Mouse (Mus musculus) c-Kit-positive CD71-positive TER-119-positive erythroid progenitor cells, embryonic 14.5 days (primary cell): ENCODE results near the gene Mrpl3.
A peak's percentile ranks its signal among the peaks of the same experiment; 100 is the strongest.
"Not testable (repeated sequence)": the region's sequence is repeated elsewhere in the genome, so short reads cannot be mapped to it uniquely, and the experiment has no call there.

ENCODE experiments used
- DNase-seq: peaks from one replicate; pipeline ENCODE4 v3.0.0-alpha.2; 2013; ENCODE audit warnings: low spot score

Mrpl3 gene

DNA sequence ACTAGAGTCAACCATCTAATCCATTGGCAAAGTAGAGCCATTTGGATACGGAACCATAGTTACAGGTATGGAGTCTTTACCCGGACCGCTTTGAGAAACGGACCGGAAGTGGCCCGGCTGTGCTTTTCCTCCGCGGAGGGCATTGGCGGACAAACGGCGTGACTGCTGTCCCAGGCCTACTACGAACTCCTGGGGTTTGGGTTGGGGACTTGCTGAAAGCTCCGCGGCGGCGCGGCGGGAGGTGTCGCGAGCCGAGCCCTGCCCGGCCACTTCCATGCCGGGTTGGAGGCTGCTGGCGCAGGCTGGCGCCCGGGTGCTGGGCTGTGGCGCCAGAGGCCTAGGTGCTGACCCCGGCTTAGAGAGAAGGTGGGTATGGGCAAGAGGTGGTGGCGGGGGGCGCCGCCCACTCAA is at the start of gene Mrpl3:
Mrpl3 (plus strand) TSS at position 93 of the 411 bp plus-strand sequence.
- DNase-seq, result peak; percentile 78

DNA sequence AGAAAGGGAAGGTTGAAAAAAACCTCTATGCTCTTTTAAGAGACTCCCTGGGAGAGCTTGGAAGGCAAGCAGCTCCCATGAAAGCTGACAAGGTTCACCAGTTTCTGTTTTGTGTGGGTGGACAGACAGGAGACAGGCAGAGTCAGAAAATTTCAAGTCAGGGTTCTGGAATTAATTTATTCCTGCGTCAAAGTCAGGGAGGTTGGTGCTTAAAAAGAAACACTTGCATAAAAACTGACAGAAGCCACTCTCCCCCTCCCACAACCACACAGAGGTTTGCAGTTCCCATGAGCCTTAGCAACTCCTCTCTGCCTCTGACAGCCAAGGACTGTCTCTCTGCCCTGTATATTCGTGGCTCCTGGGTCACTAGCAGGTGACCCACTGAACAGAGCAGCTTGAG is 42.3 kb upstream of the Mrpl3 start:
- no peak for DNase-seq

DNA sequence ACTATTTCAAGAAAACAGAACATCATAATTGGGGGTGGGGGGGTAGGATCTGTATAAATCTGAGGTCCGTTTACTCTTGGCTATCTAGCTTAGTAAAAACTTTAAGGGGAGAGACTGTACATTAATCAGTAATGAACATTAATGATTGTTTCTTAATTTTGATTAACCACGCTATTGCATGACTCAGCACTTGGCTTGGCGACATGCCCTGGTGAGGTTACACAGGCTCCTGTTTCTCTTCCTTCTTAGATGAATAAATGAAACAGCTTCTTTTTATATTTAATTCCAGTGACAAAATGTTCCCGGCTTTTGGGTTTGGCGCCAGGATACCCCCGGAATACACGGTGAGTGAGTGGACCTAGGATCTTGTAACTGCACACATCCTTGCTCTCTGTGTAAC is 34.9 kb upstream of the Mrpl3 start:
- DNase-seq, result no peak

DNA sequence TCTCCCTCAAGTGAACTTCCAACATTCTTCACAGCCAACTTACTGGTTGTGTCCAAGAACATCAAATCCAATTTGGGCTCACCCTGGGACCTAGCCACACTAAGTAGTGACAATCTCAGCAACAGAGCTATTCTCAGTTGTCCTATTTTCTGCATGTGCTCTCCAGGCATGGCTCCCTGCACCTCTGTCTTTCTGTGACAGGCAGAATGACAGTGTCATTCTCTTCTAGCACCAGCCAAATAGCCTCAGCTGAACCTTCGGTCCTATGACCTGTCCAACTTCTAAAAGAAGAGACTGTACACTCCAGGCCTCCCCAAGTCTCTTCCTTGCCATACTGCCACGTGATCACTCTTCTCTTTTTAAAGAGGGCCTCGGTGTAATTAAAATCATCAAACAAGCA is 24.7 kb upstream of the Mrpl3 start:
- DNase-seq, result no peak

DNA sequence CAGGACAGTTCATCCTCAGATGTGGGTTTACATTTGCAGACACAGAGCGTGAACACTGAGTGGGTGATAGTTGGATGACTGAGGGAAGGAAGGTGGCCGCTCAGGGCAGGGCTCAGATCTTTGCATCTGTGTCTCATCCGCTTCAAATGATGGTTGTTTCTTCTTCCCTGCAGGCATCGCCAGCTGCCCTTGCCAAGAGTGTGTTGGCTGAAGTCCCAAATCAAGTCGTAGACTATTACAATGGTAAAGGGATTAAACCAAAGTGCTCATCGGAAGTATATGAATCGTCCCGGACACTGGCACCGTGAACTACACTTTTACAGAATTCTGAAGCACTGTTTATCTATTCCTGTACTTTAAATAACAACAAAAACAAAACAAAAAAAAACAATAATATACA is 20.5 kb upstream of the Mrpl3 start:
- DNase-seq, result no peak

DNA sequence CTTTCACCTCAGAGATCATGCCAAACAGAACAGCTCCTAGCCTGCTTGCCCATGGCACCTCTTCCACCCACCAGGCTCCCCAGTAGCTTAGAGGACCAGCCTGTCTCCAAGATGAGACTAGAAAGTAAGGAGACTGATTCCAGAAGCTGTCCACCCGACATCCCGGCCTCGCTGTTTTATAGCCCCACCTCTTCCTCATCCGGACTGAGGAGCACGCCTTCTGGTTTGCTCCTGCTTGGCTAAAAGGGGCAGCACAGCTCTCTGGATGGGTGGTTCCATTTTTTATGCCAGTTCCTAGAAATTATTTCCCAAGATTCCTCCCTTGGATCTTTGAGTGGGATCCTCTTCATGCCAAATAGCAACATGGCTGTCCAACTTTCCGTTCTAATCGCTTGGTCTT is 19.4 kb upstream of the Mrpl3 start:
- DNase-seq, result no peak

DNA sequence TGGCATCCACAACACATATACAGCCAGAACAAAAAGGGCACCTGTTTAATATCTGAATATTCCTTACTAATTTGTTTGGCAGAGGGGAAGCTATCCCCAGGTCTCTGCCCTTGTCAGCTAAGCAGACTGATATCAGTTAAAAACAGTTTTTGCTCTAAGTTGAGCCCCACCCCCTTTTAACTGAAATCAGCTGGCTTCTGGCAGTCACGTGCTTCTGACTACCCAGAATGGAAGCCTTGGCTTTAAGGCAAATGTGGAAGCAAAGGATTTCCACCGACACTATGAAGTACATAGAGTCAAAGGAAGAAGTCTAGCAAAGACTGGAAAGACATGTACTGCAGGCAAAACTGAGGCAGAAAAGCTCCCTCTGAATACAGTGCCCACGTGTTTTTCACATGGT is 15.2 kb upstream of the Mrpl3 start:
- no peak for DNase-seq

DNA sequence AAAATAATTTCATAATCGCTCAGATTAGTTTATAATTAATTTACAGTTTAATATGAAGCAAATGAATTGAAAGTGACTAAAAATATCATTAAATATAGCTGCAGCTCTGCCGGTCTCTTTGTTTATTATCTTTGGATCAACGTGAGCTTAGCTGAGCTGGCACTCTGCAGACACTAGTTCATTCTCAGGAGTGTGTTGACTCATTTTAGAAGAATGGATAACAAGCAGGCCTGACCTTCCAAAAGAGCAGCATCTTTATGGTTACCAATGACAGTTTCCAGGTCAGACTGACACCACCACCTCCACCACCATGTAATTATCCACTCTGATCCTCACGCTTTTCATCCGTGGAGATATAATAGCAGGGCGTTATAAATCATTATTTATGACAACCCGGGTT is 7.0 kb upstream of the Mrpl3 start:
- DNase-seq, result no peak

DNA sequence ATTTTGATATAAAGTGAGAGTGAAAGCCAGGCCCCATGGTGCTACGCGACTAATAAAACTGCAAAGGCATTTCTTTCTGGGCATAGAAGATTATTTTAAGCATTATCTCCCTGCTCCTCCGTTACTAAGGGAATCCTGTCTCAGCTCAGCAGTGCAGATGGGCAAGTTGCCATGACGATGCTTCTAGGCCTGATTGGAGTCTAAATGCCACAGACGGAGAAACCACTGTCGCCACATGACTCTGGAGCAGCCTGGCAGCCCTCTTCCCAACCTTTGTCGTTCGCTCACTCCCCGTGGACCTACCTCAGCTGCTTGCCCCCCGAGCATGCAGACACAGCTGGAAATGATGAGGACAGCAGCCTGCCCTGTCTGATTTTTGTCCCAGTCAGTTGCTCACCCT is 4.7 kb upstream of the Mrpl3 start:
- no peak for DNase-seq

DNA sequence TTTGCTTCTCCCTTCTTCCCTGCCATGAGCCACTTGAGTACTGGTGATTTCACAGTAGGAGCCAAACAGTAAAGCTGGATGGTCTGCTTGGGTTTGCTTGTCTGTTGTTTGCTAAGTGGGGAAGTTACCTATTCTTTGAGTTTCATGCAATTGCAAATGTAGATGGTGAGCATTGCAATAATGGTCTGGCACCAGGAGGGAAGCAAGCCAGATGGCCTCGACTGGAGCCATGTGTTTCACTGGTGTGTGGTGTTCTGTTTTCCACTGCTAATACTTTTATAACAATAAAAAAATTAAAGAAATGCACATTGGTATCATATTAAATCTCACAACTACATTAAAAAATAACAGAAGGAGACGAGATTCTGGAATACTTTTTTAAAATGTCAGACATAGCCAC is 3.4 kb upstream of the Mrpl3 start:
- no peak for DNase-seq

DNA sequence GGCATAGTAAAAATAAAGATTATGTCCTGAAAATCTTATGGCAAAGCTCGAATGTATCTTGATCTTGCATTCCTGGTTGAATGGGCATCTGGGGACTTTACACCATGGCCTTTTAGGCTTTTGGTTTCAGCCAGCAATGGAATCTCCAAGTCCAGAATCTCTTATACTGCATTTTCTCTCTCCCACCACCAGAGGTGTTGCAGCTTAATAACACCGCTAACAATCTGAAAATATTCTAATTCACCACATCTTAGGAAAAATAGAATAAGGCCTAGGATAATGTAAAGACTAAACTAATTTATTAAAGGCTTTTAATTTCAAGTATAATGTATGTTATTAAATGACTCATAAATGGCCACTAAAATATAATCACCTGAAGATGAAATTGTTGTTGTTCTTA is 2.8 kb upstream of the Mrpl3 start:
- no peak for DNase-seq

DNA sequence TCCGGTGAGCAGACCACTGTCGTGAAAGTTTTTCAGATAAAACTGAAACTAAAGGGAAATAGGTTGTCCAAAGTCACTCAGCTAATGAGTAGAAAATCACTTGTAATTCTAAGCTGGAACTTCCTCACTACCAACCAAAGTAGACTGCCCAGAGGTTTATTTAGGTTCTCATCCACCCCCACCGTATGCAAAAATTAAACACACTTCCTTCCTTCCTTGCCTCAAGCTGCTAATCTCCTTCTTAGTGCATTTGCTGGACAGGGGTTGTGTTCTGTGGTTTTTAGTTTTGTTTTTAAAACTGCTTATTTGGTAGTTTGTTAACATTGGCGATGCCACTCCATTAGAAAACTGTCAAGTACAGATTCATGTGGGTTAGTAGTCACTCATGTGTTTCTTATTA is 773 bp downstream of the Mrpl3 start:
- peak; percentile 9 for DNase-seq

DNA sequence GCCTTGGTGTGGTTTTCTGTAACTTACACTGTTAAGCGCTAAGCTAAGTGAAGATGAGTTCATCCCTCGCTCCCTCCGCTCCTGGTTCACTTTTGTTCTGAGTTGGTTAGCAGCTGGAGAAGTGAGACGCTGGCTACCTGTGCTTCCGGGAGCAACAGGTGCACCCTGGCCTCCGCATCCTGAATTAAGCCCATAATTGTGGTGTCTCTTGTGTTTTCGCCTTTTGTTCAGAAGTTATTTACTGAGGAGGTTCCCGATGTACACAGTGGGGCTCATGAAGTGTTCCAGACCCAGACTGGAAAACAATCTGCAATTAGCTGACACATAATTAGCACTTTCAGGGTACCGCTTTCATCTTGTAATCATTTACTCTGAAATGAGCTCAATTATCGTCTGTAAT is 16.1 kb downstream of the Mrpl3 start:
- no peak for DNase-seq

DNA sequence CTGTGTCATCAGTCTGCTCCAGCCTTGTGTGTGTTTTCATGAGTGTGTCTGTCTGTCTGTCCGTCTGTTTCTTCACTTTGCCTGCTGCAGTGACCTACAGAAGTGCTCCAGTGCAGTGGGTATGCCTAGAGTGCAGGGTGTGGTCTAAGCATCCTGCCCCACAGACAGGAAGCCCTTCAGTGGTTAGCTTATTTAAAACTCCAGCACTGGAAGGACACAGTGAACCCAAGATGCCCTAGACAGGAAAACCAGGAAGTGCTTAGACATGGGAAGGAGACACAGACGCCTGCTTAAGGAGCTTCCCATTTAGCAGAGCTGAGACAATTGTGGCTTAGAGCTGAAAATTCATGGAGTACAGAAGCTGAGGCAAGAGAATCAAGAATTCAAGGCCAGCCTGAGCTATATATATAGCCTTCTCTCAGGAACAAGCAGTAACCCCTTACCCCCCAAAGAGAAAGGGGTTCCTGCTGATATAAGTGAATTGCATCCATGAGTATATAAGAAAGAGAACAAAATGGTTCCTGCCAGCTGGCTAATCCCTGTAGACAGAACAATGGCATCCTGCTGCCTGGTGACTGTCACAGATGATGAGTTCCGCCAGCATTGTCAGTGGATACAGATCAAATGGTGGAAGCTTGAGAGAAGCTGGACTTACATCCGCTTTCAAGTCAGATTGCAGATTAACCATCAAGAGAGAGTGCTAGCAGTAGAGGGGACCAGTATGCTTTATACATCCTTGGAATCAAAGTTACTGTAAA is 20.1 kb downstream of the Mrpl3 start:
- DNase-seq, result no peak

DNA sequence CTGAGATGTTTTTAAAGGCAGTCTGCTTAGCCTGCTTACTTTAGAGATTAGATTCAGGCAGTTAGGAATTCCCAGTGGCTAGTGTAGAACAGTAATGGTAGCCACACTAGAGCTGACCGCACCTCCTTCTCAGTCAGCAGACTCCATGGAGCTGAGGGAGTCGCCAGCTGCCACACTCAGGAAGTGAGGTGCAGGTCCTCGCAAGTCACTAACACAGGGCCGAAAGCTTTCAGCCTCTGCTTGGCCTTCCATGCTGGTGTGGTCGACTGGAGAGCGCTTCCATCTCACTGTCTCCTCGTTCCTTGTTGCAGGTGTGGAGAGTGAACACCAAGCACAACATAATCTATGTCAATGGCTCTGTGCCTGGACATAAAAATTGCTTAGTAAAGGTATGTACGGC is 21.8 kb downstream of the Mrpl3 start:
- DNase-seq, result no peak

DNA sequence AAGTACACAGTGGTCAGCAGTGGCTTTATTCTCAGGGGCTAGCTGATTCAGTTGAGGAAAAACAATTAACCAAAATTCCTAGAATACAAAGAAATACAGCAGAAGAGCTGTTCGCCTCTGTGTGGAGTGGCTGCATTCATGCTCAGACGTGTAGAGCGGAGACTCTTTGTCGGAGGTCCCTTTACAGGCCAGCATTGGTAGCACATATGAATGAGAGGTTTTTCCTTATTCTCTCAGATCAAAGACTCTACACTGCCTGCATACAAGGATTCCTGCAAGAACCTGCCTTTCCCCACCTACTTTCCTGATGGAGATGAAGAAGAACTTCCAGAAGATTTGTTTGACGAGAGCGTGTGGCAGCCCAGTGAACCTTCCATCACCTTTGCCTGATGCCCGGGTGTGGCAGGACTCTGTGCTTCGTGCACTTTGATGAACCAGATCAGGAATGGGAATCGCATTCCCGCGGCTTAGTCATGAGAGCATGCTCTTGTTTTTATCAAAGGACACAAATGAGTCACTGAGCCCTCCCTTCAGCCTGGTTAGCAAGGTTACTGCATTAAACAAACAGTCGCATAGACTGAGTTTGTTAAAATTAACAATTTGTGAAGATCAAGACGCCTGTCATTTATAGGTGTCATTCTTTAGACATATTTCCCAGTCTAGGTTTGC is 23.9 kb downstream of the Mrpl3 start:
- DNase-seq, result no peak

DNA sequence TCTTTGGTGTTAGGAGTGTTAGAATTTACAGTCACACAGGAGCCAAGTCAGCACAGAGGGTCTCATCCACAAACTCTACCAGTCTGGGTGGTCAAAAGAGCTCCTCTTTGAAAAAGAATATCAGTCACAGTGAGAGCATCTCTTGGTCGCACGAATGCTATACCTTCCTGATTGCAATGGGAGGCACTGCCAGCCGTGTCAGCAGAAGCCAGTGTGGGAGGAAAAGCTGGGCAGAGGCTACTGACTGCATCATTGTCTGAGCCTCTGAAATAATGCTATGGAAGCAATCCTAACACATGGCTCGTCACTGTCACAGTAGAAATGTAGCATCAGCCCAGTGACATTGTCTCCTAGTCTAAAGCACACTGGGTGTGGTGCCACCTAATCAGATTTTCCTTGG is 25.4 kb downstream of the Mrpl3 start:
- DNase-seq, result no peak

DNA sequence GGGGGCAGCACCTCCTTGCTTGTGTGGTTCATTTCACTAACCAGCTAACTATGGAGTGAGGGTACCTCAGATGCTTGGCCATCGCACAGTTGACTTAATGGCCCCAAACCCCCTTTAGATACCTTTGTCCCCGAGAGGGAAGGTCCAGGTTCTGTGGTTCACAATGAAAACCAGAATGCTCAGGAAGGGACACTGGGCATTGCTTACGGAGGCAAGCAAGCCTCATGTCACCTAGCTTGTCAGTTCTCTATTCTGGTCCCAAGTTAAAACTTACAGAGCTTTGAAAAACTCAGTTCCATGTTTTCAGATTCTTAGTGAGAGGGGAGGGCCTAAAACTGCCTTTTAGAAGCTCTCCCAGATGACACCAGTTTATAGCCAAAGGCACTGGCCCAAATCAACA is 27.2 kb downstream of the Mrpl3 start:
- DNase-seq, result no peak

DNA sequence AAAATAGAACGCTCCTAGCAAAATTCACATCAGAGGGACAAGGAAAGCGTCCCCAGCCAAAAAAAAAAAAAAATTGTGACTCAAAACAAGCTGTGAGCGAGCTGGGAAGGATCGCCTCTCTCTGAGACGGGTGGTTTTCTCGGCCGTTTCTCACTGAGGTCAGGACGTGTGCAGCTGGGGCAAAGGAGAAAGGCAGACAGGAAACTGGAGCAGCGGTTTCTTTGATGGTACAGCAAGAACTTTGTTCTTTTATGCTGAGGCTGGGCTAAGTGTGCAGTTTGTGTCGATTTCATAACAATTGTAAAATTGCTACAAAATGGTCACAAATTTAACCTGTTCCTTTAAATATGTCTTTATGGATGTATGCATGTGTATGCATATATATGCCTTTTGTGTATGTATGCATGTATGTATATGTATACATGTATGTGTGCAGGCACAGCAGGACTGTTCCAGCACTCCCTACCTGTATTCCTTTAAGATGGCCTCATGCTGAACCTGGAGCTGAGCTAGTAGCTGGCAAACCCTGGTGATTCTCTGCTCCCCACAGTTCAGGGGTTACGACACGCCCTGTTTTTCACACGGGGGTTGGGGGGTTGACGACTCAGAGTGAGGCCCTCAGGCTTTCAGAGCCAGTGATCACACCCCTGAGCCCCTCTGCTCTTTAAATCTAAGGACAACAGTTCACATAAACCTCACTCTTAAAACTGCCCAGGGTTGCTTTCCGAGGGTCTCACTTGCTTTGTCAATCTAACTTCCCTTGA is 48.0 kb downstream of the Mrpl3 start:
- DNase-seq, result no peak

DNA sequence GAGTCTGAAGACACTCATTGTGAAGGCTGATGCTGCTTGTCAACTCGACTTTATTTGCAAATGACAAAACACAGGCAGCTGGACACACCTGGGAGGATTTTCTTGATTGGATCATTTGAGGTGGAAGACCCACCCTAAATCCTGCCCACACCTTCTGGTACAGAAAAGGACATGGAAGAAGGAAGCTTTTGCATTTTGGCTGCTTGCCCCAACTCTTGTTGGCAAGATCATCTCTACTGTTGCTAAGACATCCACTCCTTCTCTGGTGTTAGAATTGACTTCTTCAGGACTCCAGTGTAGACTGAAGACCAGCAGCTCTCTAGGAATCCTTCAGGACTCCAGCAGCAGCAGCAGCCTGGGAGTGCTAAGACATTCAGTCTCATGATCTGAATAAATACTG is 48.9 kb downstream of the Mrpl3 start:
- DNase-seq, result no peak

DNA sequence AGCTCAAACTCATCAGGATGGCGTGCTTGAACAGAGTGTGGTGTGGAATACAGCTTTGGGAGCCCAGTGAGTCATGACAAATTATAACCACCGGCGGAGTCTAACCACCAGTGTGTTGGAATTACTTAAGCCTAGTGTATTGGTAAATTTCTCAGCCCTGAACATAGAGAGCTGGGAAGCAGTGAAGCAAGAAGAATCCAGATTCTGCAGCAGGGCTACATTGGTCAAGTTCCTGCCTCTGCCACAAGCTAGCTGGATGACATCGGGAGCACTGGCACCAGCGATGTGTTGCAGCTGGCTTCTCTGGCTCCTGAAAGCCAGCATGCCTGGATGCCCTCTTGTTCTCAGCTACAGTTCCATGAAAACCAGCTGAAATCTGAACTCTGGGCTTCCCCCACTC is 50.9 kb downstream of the Mrpl3 start:
- DNase-seq, result no peak

DNA sequence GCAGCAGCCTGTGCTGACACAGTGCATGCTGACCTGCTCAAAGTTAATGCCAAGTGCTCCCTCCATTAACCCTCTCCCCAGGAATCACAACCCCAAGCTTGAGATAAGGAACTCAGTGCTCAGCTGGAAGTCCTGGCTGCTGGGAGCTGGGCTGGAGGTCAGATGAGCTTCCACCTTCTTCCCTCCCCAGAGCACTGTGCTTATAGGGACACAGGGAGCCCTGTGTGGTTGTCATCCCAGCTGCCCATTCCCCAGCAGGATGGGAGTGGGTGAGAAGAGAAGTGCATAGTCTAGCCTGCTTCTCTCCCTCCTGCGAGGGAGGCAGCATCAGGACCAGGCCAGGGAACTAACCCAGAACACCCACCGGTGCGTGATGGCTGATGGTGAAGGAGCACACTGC is 72.2 kb downstream of the Mrpl3 start:
- not testable (repeated sequence) for DNase-seq
